Mouse (Mus musculus) midbrain, embryonic 10.5 days (tissue): ENCODE results near the gene Rpl10-ps3. TPM values are rescaled to one million over a fixed set of nuclear protein-coding genes. Genes with fewer than 3 reads are reported as not detected.

ENCODE experiments used
- DNase-seq: peaks from one replicate; pipeline ENCODE4 v3.0.0-alpha.2; 2017; ENCODE audit warnings: low spot score
- H3K27ac ChIP-seq: fragments of 300-500 bp; sonication (generic); replicated peaks from 2 replicates; pipeline ENCODE4 v1.5.1; 2016; ENCODE audit warnings: mild to moderate bottlenecking
- H3K27me3 ChIP-seq: fragments of 300-500 bp; sonication (generic); 2 replicates; pipeline ENCODE4 v1.6.1; 2016; ENCODE audit warnings: low read depth, mild to moderate bottlenecking; ENCODE audit not compliant: poor library complexity, severe bottlenecking
- H3K36me3 ChIP-seq: fragments of 300-500 bp; sonication (generic); 2 replicates; pipeline ENCODE4 v1.6.1; 2016; ENCODE audit warnings: mild to moderate bottlenecking, moderate library complexity
- H3K4me1 ChIP-seq: fragments of 300-500 bp; sonication (generic); 2 replicates; pipeline ENCODE4 v1.6.1; 2016
- H3K4me3 ChIP-seq: fragments of 300-500 bp; sonication (generic); 2 replicates; pipeline ENCODE4 v1.5.1; 2016; ENCODE audit warnings: mild to moderate bottlenecking, moderate library complexity
- H3K9me3 ChIP-seq: fragments of 300-500 bp; sonication (generic); replicated peaks from 2 replicates; pipeline ENCODE4 v1.6.1; 2016; ENCODE audit warnings: mild to moderate bottlenecking
- WGBS: fragments of 180-500 bp; shearing (Covaris S2); methylation state at CpG from one replicate; pipeline ENCODE4 v1.1.7; 2016; 5-methylcytosine and 5-hydroxymethylcytosine counted together
- polyA plus RNA-seq: library from polyadenylated mRNA; unstranded; fragments of >200 nt; fragmentation: Nextera tagmentation; extraction: Ambion mirVana; gene quantifications from 2 replicates; pipeline ENCODE4 v1.2.1, GENCODE M21; 2016

Rpl10-ps3 gene
- polyA plus RNA-seq, 1 experiment from 2014 or later, result 192 TPM

- no peaks in the 10 kb centered on the region for H3K9me3 ChIP-seq
- no peaks in the 10 kb centered on the region for H3K36me3 ChIP-seq
- no peak for DNase-seq
- H3K4me3 ChIP-seq, result no peak overlapping the region
- peaks cover 21% of the 10 kb centered on the region for H3K4me1 ChIP-seq
- H3K27ac ChIP-seq, result no peak overlapping the region
- no peaks in the 10 kb centered on the region for H3K27me3 ChIP-seq
Measured at GRCm38 (mm10) chr9:50301722-50302121, 43.0 kb downstream of the Rpl10-ps3 start.

GRCm38 (mm10) chr9:50298389-50298788 lies 46.4 kb downstream of the Rpl10-ps3 start:
- H3K27ac ChIP-seq, result no peak overlapping the region
- H3K36me3 ChIP-seq, result no peaks in the 10 kb centered on the region
- WGBS, result 91% methylated on average over 2 of the region's 2 CpGs
- H3K4me1 ChIP-seq, result peaks cover 10% of the 10 kb centered on the region
- H3K27me3 ChIP-seq, result no peaks in the 10 kb centered on the region
- H3K9me3 ChIP-seq, result peaks cover 6% of the 10 kb centered on the region; the same call in 1 of the 2 replicates
- DNase-seq, result no peak
- no peak overlapping the region for H3K4me3 ChIP-seq

Other genes with a start within 250 kb of the Rpl10-ps3 start
- 0.32 and 0.36 TPM in 2 replicates for gene Plet1, start 149.6 kb upstream of the Rpl10-ps3 start, polyA plus RNA-seq
- 86.9 and 95.9 TPM in 2 replicates for gene Pts, start 183.8 kb upstream of the Rpl10-ps3 start, polyA plus RNA-seq
- 8.9 and 14.6 TPM in 2 replicates for gene Il18, start 209.9 kb upstream of the Rpl10-ps3 start, polyA plus RNA-seq
- gene Bco2, start 210.2 kb upstream of the Rpl10-ps3 start, polyA plus RNA-seq, result 0.19 and 0.34 TPM in 2 replicates
- 0.16 and 0.36 TPM in 2 replicates for gene Tex12, start 216.4 kb upstream of the Rpl10-ps3 start, polyA plus RNA-seq